8 mouse cellular contexts compared by ENCODE assay signal in the genomic region with DNA sequence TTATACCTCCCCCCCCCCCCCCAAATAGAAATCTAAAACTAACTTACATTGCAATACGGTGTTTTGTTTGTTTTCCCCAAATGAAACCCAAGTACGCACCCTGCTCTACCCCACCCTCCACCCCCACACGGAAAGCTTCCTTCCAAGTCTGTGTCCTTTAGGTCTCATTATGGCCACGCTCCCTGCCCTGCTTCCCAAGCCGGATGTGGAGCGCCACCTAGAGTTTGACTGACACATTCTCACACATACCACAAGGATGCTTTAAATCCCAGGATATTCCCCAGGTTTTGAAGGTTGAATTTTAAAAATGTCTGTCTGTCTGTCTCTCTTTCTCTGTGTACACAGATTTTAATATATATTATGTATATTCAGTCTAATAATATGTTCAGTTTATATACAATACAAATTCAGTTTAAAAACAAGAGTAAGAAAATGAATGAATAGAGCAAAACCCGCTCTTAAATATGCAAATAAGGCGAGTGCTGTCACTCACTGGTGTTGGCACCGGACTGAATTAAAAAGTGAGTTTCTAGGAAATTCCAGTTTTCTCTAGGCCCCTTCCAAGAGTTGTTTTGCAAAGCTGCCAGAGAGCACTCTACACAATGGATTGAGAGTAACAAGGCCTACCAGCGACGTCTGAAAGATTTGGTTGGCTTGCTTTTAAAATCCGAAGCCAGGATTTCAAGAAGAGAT.
A peak's percentile ranks its signal among the peaks of the same experiment; 100 is the strongest.
DNase-seq lines count a peak whose midpoint lies in the region; ATAC-seq and TF ChIP-seq lines count a peak whose summit lies in the region.

No protein-coding gene starts in this region.

- H3K27me3 ChIP-seq in hindbrain, embryonic 14.5 days (ENCODE audit: control insufficient read depth, insufficient read depth, low read length), result no peaks in the 10 kb centered on the region
- no peaks in the 10 kb centered on the region for H3K27me3 ChIP-seq in hindbrain, embryonic 16.5 days (replicated peaks; ENCODE audit: control insufficient read depth, insufficient read depth, low read length)
- H3K27me3 ChIP-seq in Patski, result no peaks in the 10 kb centered on the region

- DNase-seq in hindbrain, embryonic 14.5 days (ENCODE audit: low spot score), result peak; percentile 53
- no peak for DNase-seq in Patski (ENCODE audit: low read depth, low spot score)
- DNase-seq in cerebellum, postnatal 36 days, result peak; percentile 51 to 54
- DNase-seq in gastrocnemius, postnatal 14 days, result peak; percentile 70
- DNase-seq in kidney, postnatal 25 days, result peak; percentile 63 to 73
- DNase-seq in lung, postnatal 4 days, result peak; percentile 50 to 76
- DNase-seq in yolk sac, embryonic 10.5 days (ENCODE audit: low spot score), result no peak

- H3K27ac ChIP-seq in hindbrain, embryonic 14.5 days, result no peak overlapping the region
- no peak overlapping the region for H3K27ac ChIP-seq in hindbrain, embryonic 16.5 days (ENCODE audit: low read depth, low read length)

- CTCF ChIA-PET in Patski (lab: Charles Lee), result interaction anchor here (0.6 to 0.8 kb wide), 3 partner anchors 33 to 289 kb away, joined by 3 read pairs; no protein-coding TSS in a partner anchor

- no peaks in the 10 kb centered on the region for H3K4me1 ChIP-seq in hindbrain, embryonic 14.5 days (replicated peaks; ENCODE audit: control insufficient read depth, insufficient read depth, low read length)
- no peaks in the 10 kb centered on the region for H3K4me1 ChIP-seq in hindbrain, embryonic 16.5 days (ENCODE audit: control insufficient read depth, insufficient read depth, low read depth, low read length)

- no peaks in the 10 kb centered on the region for H3K9me3 ChIP-seq in hindbrain, embryonic 14.5 days (ENCODE audit: control insufficient read depth, low read length)
- no peaks in the 10 kb centered on the region for H3K9me3 ChIP-seq in hindbrain, embryonic 16.5 days (ENCODE audit: control insufficient read depth, low read length)

- in situ Hi-C loops in Patski (cut with MboI; ENCODE audit: low pct_unique_long_range_greater_than_20kb), result no loop called here

- H3K9ac ChIP-seq in hindbrain, embryonic 14.5 days, result no peak overlapping the region
- H3K9ac ChIP-seq in hindbrain, embryonic 16.5 days (ENCODE audit: low read depth, low read length), result no peak overlapping the region

- intact Hi-C loops in gastrocnemius, postnatal 14 days (cut with DNase I; ENCODE audit: low total_unique reads), result loop anchor here (10.0 kb wide), 1 partner anchor 82 kb away; no protein-coding TSS in a partner anchor

- WGBS in hindbrain, embryonic 14.5 days, result 59% methylated on average over 12 of the region's 12 CpGs
- WGBS in hindbrain, embryonic 16.5 days, result 54% methylated on average over 12 of the region's 12 CpGs

- no peak overlapping the region for H3K4me3 ChIP-seq in hindbrain, embryonic 14.5 days (replicated peaks; ENCODE audit: low read length)
- H3K4me3 ChIP-seq in hindbrain, embryonic 16.5 days (ENCODE audit: low read length), result no peak overlapping the region

- no peaks in the 10 kb centered on the region for H3K36me3 ChIP-seq in hindbrain, embryonic 14.5 days (replicated peaks; ENCODE audit: control insufficient read depth, insufficient read depth)
- H3K36me3 ChIP-seq in hindbrain, embryonic 16.5 days (ENCODE audit: control insufficient read depth, insufficient read depth, low read length), result no peaks in the 10 kb centered on the region

- ATAC-seq in hindbrain, embryonic 14.5 days (ENCODE audit: low FRiP score), result no peak
- ATAC-seq in hindbrain, embryonic 16.5 days, result no peak
- no peak for ATAC-seq in Patski

- POLR2A ChIA-PET in Patski (lab: Charles Lee), result no interaction called here

- no peak overlapping the region for H3K4me2 ChIP-seq in hindbrain, embryonic 14.5 days (replicated peaks)
- H3K4me2 ChIP-seq in hindbrain, embryonic 16.5 days (ENCODE audit: low read length), result no peak overlapping the region

- peak; percentile 59 for TF ChIP-seq CTCF in Patski (IDR thresholded peaks at IDR 0.05)

Comparison
In these comparisons a context has a peak if more than half of its experiments do, and no peak if none do; other contexts are left out.
1. DNase-seq: peak in hindbrain, embryonic 14.5 days (single experiment), cerebellum, postnatal 36 days (2 of 2), gastrocnemius, postnatal 14 days (single experiment), kidney, postnatal 25 days (2 of 2) and lung, postnatal 4 days (2 of 2); none in Patski (single experiment) and yolk sac, embryonic 10.5 days (single experiment).